ENCODE assay signal across 21 mouse cellular contexts in the genomic region with DNA sequence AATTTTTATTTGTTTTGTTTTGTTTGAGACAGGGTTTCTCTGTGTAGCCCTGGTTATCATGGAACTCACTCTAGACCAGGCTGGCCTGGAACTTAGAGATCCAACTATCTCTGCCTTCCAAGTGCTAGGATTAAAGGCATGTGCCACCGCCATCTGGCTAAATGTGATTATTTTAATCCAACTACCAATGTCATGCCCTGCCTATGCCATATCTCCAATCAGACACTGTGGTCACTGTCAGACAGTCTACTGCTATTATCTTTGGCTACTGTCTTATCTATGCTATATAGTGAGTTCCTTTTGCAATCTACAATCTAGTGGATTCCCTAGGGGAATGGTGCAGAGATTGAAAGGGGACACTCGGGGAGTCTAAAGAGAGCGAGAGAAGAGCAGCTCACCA. TPM values are rescaled to one million over a fixed set of nuclear protein-coding genes. Genes with fewer than 3 reads are reported as not detected.
"Had no signal": no experiment of that assay in that cellular context is flagged by ENCODE, and none has a peak within 500 bp of the region (broad histone marks: within the 10 kb centered on the region; RNA-seq: fewer than 3 reads in every experiment).

No protein-coding gene starts in this region.

- H3K9me3 ChIP-seq: intestine, embryonic 15.5 days; kidney, embryonic 15.5 days; liver, embryonic 15.5 days; midbrain, embryonic 12.5 days; midbrain, embryonic 15.5 days; neural tube, embryonic 12.5 days; neural tube, embryonic 15.5 days had no signal

- H3K4me3 ChIP-seq: intestine, embryonic 15.5 days; kidney, embryonic 15.5 days; left cerebral cortex, adult 2 months; liver, embryonic 15.5 days; midbrain, embryonic 12.5 days; midbrain, embryonic 15.5 days; neural tube, embryonic 12.5 days; neural tube, embryonic 15.5 days had no signal

- H3K4me2 ChIP-seq: intestine, embryonic 15.5 days; kidney, embryonic 15.5 days; liver, embryonic 15.5 days; lung, embryonic 14.5 days; midbrain, embryonic 12.5 days; midbrain, embryonic 15.5 days; neural tube, embryonic 12.5 days; neural tube, embryonic 15.5 days had no signal

- ATAC-seq: intestine, embryonic 15.5 days; lung, postnatal 0 days; midbrain, embryonic 15.5 days had no signal

- H3K9ac ChIP-seq: intestine, embryonic 15.5 days; kidney, embryonic 15.5 days; liver, embryonic 15.5 days; lung, embryonic 14.5 days; midbrain, embryonic 12.5 days; midbrain, embryonic 15.5 days; neural tube, embryonic 12.5 days; neural tube, embryonic 15.5 days had no signal

- H3K27ac ChIP-seq: intestine, embryonic 15.5 days; kidney, embryonic 15.5 days; left cerebral cortex, adult 2 months; liver, embryonic 15.5 days; macrophage; midbrain, embryonic 12.5 days; midbrain, embryonic 15.5 days; neural tube, embryonic 12.5 days; neural tube, embryonic 15.5 days; stomach, postnatal 0 days had no signal

- DNase-seq: kidney, adult 11 months; kidney, adult 8-10 months; kidney, postnatal 10 days; kidney, postnatal 36 days; layer of hippocampus, postnatal 36 days; lung, embryonic 14.5 days; right cerebral cortex, adult 18-20 months; right cerebral cortex, postnatal 14 days; right cerebral cortex, postnatal 4 days; thymus, postnatal 36 days had no signal

- H3K4me1 ChIP-seq: kidney, embryonic 15.5 days; midbrain, embryonic 12.5 days; midbrain, embryonic 15.5 days; neural tube, embryonic 12.5 days; neural tube, embryonic 15.5 days had no signal

- H3K27me3 ChIP-seq: intestine, embryonic 15.5 days; kidney, embryonic 15.5 days; midbrain, embryonic 15.5 days; neural tube, embryonic 12.5 days; neural tube, embryonic 15.5 days had no signal

RNA-seq across cellular contexts. Expression of a gene that starts 28.9 kb away (rescaled TPM):
- polyA plus RNA-seq: macrophage had no signal
